ENCODE assay signal across 31 mouse cellular contexts in genomic region chr6:112420883-112421282, GRCm38 (mm10). TPM values are rescaled to one million over a fixed set of nuclear protein-coding genes. Genes with fewer than 3 reads are reported as not detected.
DNase-seq lines count a peak whose midpoint lies in the region; ATAC-seq and TF ChIP-seq lines count a peak whose summit lies in the region.
"Had no signal": no experiment of that assay in that cellular context is flagged by ENCODE, and none has a peak within 500 bp of the region (broad histone marks: within the 10 kb centered on the region; RNA-seq: fewer than 3 reads in every experiment).

No protein-coding gene starts in this region.

- no peak for TF ChIP-seq POLR2A in heart, adult 2 months (IDR thresholded peaks at IDR 0.05; ENCODE audit: insufficient read depth, low read depth, low read length)

- no peaks in the 10 kb centered on the region for H3K9me3 ChIP-seq in lung, postnatal 0 days (ENCODE audit: low read length)
- no peaks in the 10 kb centered on the region; the same call in 1 of the 2 replicates for H3K9me3 ChIP-seq in E14TG2a.4 (ENCODE audit: low read length)
- H3K9me3 ChIP-seq: forebrain, embryonic 15.5 days; intestine, embryonic 15.5 days had no signal

- H3K36me3 ChIP-seq in heart, adult 2 months (ENCODE audit: control insufficient read depth, insufficient read depth, low read length) = no peaks in the 10 kb centered on the region
- no peaks in the 10 kb centered on the region for H3K36me3 ChIP-seq in lung, postnatal 0 days (ENCODE audit: insufficient read depth, low read length)
- no peaks in the 10 kb centered on the region for H3K36me3 ChIP-seq in E14TG2a.4 (ENCODE audit: insufficient read depth, low read length)
- H3K36me3 ChIP-seq: embryonic facial prominence, embryonic 12.5 days; forebrain, embryonic 15.5 days; heart, embryonic 13.5 days; intestine, embryonic 15.5 days; limb, embryonic 13.5 days; neural tube, embryonic 13.5 days had no signal

- no peaks in the 10 kb centered on the region for H3K4me1 ChIP-seq in heart, adult 2 months (ENCODE audit: control insufficient read depth, insufficient read depth, low read length)
- no peaks in the 10 kb centered on the region for H3K4me1 ChIP-seq in lung, postnatal 0 days (ENCODE audit: insufficient read depth, low read depth, low read length)
- no peaks in the 10 kb centered on the region for H3K4me1 ChIP-seq in E14TG2a.4 (replicated peaks; ENCODE audit: low read depth, low read length)
- H3K4me1 ChIP-seq: embryonic facial prominence, embryonic 12.5 days; heart, embryonic 13.5 days; intestine, embryonic 15.5 days; limb, embryonic 13.5 days; neural tube, embryonic 13.5 days had no signal

- H3K4me2 ChIP-seq in lung, postnatal 0 days (replicated peaks; ENCODE audit: low read depth, low read length) = no peak overlapping the region
- H3K4me2 ChIP-seq: embryonic facial prominence, embryonic 12.5 days; forebrain, embryonic 15.5 days; heart, embryonic 13.5 days; intestine, embryonic 15.5 days; limb, embryonic 13.5 days; liver, embryonic 11.5 days; neural tube, embryonic 13.5 days had no signal

- no peak for DNase-seq in heart, adult 2 months
- no peak for DNase-seq in heart, postnatal 25 days (ENCODE audit: low spot score)
- no peak for DNase-seq in lung, postnatal 0 days (ENCODE audit: low spot score)
- DNase-seq in lung, postnatal 25 days (ENCODE audit: low spot score) = no peak
- DNase-seq in R1 (ENCODE audit: low read depth, low spot score) = peak; percentile 19
- DNase-seq in left cerebral cortex, adult 11 months (ENCODE audit: low spot score) = no peak
- DNase-seq: adrenal gland, postnatal 10 days; cerebellum, adult 9-10 months; cerebellum, postnatal 36 days; embryo, embryonic 11 days; gastrocnemius, postnatal 10 days; heart, postnatal 10 days; kidney, adult 8-10 months; kidney, postnatal 4 days; thymus, postnatal 14 days had no signal

- 97% methylated on average over 1 of the region's 1 CpGs for WGBS in heart, adult 2 months
- WGBS in lung, postnatal 0 days = 93% methylated on average over 1 of the region's 1 CpGs

- intact Hi-C loops in heart, adult 2 months (cut with DNase I) = no loop called here
- intact Hi-C loops in heart, postnatal 25 days (cut with DNase I) = no loop called here

- H3K27ac ChIP-seq in heart, adult 2 months = no peak overlapping the region
- H3K27ac ChIP-seq in lung, postnatal 0 days (ENCODE audit: low read length) = no peak overlapping the region
- H3K27ac ChIP-seq: embryonic facial prominence, embryonic 12.5 days; forebrain, embryonic 15.5 days; heart, embryonic 13.5 days; intestine, embryonic 15.5 days; kidney, postnatal 0 days; limb, embryonic 13.5 days; neural tube, embryonic 13.5 days had no signal

- TF ChIP-seq CTCF in heart, adult 2 months (IDR thresholded peaks at IDR 0.05) = peak; percentile 19; the same call in 1 of the 2 replicates
- 0 out of 2 replicates have a peak, but pooled peaks have one; percentile 12 for TF ChIP-seq CTCF in lung, postnatal 0 days (IDR thresholded peaks at IDR 0.05)
- TF ChIP-seq CTCF in E14TG2a.4 (conservative IDR thresholded peaks at IDR 0.05; ENCODE audit: low read length) = peak; percentile 73

- no peak for TF ChIP-seq EP300 in heart, adult 2 months (IDR thresholded peaks at IDR 0.05; ENCODE audit: insufficient read depth, low read depth, low read length)
- TF ChIP-seq EP300 in lung, postnatal 0 days (IDR thresholded peaks at IDR 0.05) = no peak

- no peak overlapping the region for H3K9ac ChIP-seq in heart, adult 2 months (ENCODE audit: low read depth, low read length)
- no peak overlapping the region for H3K9ac ChIP-seq in lung, postnatal 0 days (replicated peaks; ENCODE audit: low read depth)
- H3K9ac ChIP-seq: embryonic facial prominence, embryonic 12.5 days; forebrain, embryonic 15.5 days; heart, embryonic 13.5 days; intestine, embryonic 15.5 days; limb, embryonic 13.5 days; neural tube, embryonic 13.5 days had no signal

- H3K79me2 ChIP-seq in heart, adult 2 months (replicated peaks; ENCODE audit: control insufficient read depth, insufficient read depth, low read length) = no peaks in the 10 kb centered on the region

- H3K27me3 ChIP-seq in heart, adult 2 months (ENCODE audit: control insufficient read depth, insufficient read depth, low read length) = no peaks in the 10 kb centered on the region
- no peaks in the 10 kb centered on the region for H3K27me3 ChIP-seq in lung, postnatal 0 days (replicated peaks; ENCODE audit: insufficient read depth, low read length)
- no peaks in the 10 kb centered on the region for H3K27me3 ChIP-seq in E14TG2a.4 (ENCODE audit: insufficient read depth, low read length)
- H3K27me3 ChIP-seq: embryonic facial prominence, embryonic 12.5 days; forebrain, embryonic 15.5 days; heart, embryonic 13.5 days; intestine, embryonic 15.5 days; limb, embryonic 13.5 days; neural tube, embryonic 13.5 days had no signal

- no peak for ATAC-seq in lung, postnatal 0 days
- ATAC-seq: CD4-positive, CD25-positive, alpha-beta regulatory T cell, adult 4 months; forebrain, embryonic 15.5 days; hindbrain, embryonic 16.5 days; intestine, embryonic 15.5 days had no signal

- no peak overlapping the region for H3K4me3 ChIP-seq in heart, adult 2 months
- H3K4me3 ChIP-seq in lung, postnatal 0 days (ENCODE audit: low read depth, low read length) = no peak overlapping the region
- no peak overlapping the region for H3K4me3 ChIP-seq in E14TG2a.4 (replicated peaks; ENCODE audit: low read length)
- H3K4me3 ChIP-seq: embryonic facial prominence, embryonic 12.5 days; forebrain, embryonic 15.5 days; heart, embryonic 13.5 days; intestine, embryonic 15.5 days; limb, embryonic 13.5 days; neural tube, embryonic 13.5 days had no signal

RNA-seq across cellular contexts. Expression of gene Ssu2, which starts 33.1 kb away (rescaled TPM):
- total RNA-seq in heart, adult 2 months (2021) = 1 to 10 TPM; 1.2 to 1.4 TPM
- polyA plus RNA-seq in heart, adult 2 months (2012; rRNA removed) = 5.5 and 11.8 TPM in 2 replicates
- 1 to 10 TPM; 2.8 to 2.9 TPM for total RNA-seq in heart, postnatal 25 days (2021)
- polyA plus RNA-seq in lung, postnatal 0 days (2015; fragmentation: Nextera tagmentation; extraction: Ambion mirVana) = 4.5 and 6.3 TPM in 2 replicates
- total RNA-seq: granulocyte monocyte progenitor cell, adult 5-6 weeks had no signal
- polyA plus RNA-seq: CD4-positive, CD25-positive, alpha-beta regulatory T cell, adult 4 months had no signal

RNA-seq across cellular contexts. Expression of gene Cav3, which starts 38.4 kb away (rescaled TPM):
- total RNA-seq in heart, adult 2 months (2021) = 10 to 100 TPM; 70.8 to 82.8 TPM
- 144 and 172 TPM in 2 replicates for polyA plus RNA-seq in heart, adult 2 months (2012; rRNA removed)
- 100 to 1,000 TPM; 115 to 120 TPM for total RNA-seq in heart, postnatal 25 days (2021)
- polyA plus RNA-seq in lung, postnatal 0 days (2015; fragmentation: Nextera tagmentation; extraction: Ambion mirVana) = 2.5 and 3.7 TPM in 2 replicates
- total RNA-seq: granulocyte monocyte progenitor cell, adult 5-6 weeks; left cerebral cortex, adult 18-20 months; left cerebral cortex, postnatal 36 days had no signal
- polyA plus RNA-seq: CD4-positive, CD25-positive, alpha-beta regulatory T cell, adult 4 months; forebrain, embryonic 15.5 days; hindbrain, embryonic 11.5 days; hindbrain, embryonic 16.5 days; stomach, embryonic 14.5 days had no signal

Comparison
In these comparisons a context has a peak if more than half of its experiments do, and no peak if none do; other contexts are left out.
1. CTCF ChIP-seq: peak in every context shown above with its lines; median percentile 73 in E14TG2a.4; 19 in heart, adult 2 months; 12 in lung, postnatal 0 days.